Mouse (Mus musculus) kidney, adult 8-10 months (tissue): ENCODE results near the gene Brk1.

Experiments
- DNase-seq, 2 experiments: peaks; one replicate each; pipeline ENCODE4 v3.0.0; 2022

Brk1 gene

DNA sequence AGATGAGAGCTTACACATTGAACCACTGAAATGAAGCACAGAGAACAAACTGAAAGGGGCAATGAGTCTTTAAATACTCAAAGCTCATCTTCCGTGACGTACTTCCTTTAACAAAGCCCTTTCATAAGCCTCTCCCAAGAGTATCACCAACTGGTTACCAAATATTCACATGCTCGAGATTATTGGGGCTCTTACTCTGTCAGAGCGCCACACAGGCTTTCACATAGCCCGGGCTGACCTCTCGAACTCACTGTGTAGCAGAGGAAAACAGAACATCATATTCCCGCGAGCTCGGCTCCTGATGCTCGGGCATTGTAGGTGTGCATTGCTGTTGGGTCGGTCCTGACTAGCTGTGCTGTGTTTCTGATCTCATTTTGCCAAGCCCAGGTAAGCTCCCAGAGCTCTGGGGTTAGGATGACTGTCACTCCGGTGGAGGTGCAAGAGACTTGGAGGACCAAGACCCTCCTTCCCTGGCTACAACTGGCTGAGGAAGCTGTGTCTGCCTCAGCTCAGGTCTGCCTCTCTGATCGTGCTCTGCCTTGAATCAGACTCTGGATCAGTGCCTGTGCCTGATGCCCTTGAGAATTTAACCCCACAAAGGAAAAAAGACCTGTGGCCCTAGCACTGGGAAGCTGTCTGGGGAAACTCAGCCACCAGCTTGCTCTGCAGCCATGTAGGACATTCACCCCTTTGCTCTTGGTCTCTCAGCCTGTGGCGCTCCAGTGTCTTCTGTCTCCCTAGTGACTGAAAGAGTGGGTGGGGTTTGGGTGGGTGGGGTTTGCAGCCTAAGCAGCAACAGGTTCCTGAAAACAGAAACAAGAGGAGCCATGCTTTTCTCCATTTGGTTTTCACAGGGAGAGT, 56.1 kb downstream of the Brk1 start:
- DNase-seq = peak in 1 of 2 experiments; percentile 25

DNA sequence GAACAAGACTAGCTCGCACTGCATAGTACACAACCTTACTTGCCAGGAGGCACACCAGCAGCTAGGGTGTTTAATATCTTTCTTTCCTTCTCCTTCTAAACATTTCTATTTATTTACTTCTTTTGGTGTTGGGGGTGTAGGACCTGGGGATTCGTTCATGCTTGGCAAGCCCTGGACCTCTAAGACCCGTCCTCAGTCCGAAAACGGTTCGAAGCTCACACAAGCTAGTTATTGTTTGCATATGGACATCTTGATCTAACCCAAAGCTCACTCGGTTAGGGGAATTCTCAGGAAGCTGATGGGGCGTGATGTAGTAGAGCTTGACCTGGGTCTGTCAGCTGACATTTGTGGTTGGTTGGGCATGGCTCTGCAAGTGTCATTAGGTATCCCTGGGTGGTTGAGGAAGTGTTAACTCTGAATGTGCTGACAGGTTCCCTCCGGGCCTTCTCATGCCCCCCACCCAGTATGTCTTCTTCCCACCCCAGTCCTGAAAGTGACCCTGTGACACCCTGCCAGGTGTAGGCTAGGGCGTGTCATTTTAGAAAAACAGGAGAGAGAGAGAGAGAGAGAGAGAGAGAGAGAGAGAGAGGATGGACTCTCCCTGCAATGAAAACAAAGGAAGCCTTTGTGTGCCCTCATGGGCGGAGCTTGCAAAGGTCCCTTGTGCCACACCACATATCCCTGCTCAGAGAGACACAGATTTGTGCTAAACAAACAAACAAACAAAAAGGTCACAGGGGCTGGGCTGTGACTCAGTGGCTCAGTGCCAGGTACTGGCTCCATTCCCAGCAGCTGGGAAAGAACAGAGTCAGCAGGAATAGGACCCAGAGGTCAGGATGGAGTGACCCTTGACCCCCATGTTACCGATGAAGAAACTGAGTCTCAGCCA, 57.0 kb downstream of the Brk1 start:
- peak; percentile 84 to 90 for DNase-seq

DNA sequence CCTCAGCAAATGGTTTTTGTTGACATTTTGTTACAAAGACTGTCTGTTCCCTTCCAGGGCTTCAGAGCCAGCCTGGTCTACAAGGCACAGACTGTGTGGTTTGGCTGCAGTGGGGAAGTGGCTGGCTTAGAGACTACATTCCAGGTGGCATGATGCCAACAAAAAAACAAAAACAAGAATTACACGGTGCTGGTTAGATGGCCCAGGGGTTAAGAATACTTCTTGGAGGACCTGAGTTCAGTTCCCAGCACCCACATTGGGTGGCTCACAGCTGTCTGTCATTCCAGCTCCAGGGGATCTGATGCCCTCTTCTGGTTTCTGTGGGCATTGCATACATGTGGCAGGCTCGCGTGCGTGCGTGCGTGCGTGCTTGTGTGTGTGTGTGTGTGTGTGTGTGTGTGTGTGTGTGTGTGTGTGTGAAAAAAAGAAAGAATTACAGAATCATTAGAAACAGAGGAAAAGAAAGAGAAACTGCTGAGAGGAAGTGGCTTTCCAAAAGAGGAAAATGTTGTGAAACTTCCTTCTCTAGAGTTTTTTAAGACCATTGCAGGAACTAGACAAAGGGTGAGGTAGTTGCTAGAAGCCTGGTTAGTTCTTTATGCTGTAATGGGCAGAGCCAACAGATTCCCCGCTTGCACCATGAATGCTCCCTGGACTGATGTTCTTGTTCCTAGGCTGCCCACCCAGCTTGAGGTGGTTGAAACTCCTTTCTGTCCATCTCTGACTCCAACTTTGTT, 58.6 kb downstream of the Brk1 start:
- DNase-seq = no peak

DNA sequence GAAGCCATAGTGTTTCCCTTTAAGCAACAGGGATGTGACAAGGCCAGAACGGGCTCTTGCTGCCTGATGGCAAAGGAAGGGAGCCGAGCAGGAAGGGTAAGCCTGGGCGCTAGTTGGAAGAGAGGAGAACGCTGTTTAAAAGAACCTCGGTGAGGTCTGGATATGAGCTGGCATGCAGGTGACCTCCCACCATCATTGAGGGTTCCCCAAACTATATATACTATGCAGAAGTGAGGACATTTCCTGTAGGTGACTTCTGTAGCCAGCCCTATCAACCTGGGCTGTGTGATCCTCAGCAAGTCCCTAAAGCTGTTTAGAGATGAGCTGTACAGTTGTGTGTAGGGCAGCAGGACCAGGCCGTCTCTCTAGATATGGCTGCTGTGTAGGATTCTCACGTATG, 59.7 kb downstream of the Brk1 start:
- DNase-seq = no peak
